Mouse (Mus musculus) small intestine, adult 2 months (tissue): ENCODE results near the gene Odf3l1. TPM values are rescaled to one million over a fixed set of nuclear protein-coding genes. Genes with fewer than 3 reads are reported as not detected.
A peak's percentile ranks its signal among the peaks of the same experiment; 100 is the strongest.

ENCODE experiments used
- H3K27ac ChIP-seq: fragments of 200-500 bp; 2 replicates; pipeline ENCODE4 v1.5.1; 2012; ENCODE audit warnings: low read depth, low read length, control low read depth, inconsistent platforms; ENCODE audit not compliant: insufficient read depth
- H3K27me3 ChIP-seq: fragments of 200-500 bp; 2 replicates; pipeline ENCODE4 v1.6.1; 2012; ENCODE audit warnings: mild to moderate bottlenecking, moderate library complexity, low read length, inconsistent platforms; ENCODE audit not compliant: control insufficient read depth, insufficient read depth
- H3K36me3 ChIP-seq: fragments of 200-500 bp; 2 replicates; pipeline ENCODE4 v1.6.1; 2012; ENCODE audit warnings: mild to moderate bottlenecking, low read length, control low read depth, inconsistent platforms; ENCODE audit not compliant: control insufficient read depth, insufficient read depth
- H3K4me1 ChIP-seq: fragments of 200-500 bp; 2 replicates; pipeline ENCODE4 v1.6.1; 2012; ENCODE audit warnings: low read length, inconsistent platforms, mixed read lengths; ENCODE audit not compliant: control insufficient read depth, insufficient read depth, insufficient read length
- H3K4me3 ChIP-seq: fragments of 200-500 bp; 2 replicates; pipeline ENCODE4 v1.5.1; 2012; ENCODE audit warnings: low read depth, mild to moderate bottlenecking, control low read depth, inconsistent platforms, low read length, moderate library complexity
- CTCF ChIP-seq: fragments of 200-500 bp; IDR thresholded peaks from 2 replicates; pipeline ENCODE4 v1.5.1; 2012; ENCODE audit warnings: low read depth, mild to moderate bottlenecking, control low read depth, inconsistent platforms, low read length, moderate library complexity, mixed read lengths; ENCODE audit not compliant: insufficient replicate concordance, insufficient read length; ENCODE audit errors: extremely low read depth
- POLR2A ChIP-seq: fragments of 200-500 bp; IDR thresholded peaks from 2 replicates; pipeline ENCODE4 v1.6.1; 2012; ENCODE audit warnings: low read depth, mild to moderate bottlenecking, control low read depth, inconsistent platforms, low read length, moderate library complexity
- WGBS: fragments of 180-500 bp; shearing (Covaris S2); methylation state at CpG from one replicate; pipeline ENCODE4 v1.1.7; 2018; 5-methylcytosine and 5-hydroxymethylcytosine counted together
- polyA plus RNA-seq: library from polyadenylated mRNA; depleted of rRNA; stranded (reverse); fragments of >200 nt; gene quantifications from 2 replicates; pipeline ENCODE4 v1.2.3, GENCODE M21; 2012

Odf3l1 gene
- polyA plus RNA-seq, 1 experiment, result 2.3 TPM

- H3K27ac ChIP-seq, result peak overlapping the region; percentile 25
- TF ChIP-seq CTCF, result no peak
- TF ChIP-seq POLR2A, result no peak
These were observed 6.3 kb upstream of the Odf3l1 start for GRCm38 (mm10) chr9:56870778-56871177.

DNA sequence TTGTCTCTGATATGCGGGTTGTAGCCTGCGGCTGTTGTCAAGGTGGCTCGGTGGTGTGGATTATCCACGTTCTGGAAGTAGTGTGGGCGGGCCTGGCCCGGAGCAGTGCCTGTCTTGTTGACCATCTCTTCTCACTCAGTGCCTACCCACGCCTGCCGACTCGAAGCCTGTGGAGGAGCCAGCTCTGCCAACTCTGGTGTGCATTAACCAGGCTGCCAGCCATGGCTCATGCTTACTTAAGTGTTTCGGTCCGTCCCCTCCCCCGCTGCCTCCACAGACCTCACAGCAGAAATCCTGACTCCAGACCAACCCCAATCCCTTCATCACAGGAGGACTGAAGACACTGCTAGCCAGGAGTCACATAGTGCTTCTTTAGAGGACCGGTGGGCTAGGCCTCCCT lies 5.1 kb upstream of the Odf3l1 start:
- TF ChIP-seq CTCF (no peak), POLR2A (no peak)
- H3K4me3 ChIP-seq, result no peak overlapping the region
- 67% methylated on average over 13 of the region's 13 CpGs for WGBS
- no peak overlapping the region for H3K27ac ChIP-seq
- no peaks in the 10 kb centered on the region for H3K27me3 ChIP-seq
- H3K36me3 ChIP-seq, result no peaks in the 10 kb centered on the region
- H3K4me1 ChIP-seq, result peaks cover 8% of the 10 kb centered on the region

More at GRCm38 (mm10) chr9:56870778-56871177, 6.3 kb upstream of the Odf3l1 start:
- no peaks in the 10 kb centered on the region for H3K27me3 ChIP-seq
- H3K4me3 ChIP-seq, result no peak overlapping the region
- no peaks in the 10 kb centered on the region for H3K36me3 ChIP-seq
- 56% methylated on average over 10 of the region's 10 CpGs for WGBS
- peaks cover 5% of the 10 kb centered on the region; the same call in 1 of the 2 replicates for H3K4me1 ChIP-seq

DNA sequence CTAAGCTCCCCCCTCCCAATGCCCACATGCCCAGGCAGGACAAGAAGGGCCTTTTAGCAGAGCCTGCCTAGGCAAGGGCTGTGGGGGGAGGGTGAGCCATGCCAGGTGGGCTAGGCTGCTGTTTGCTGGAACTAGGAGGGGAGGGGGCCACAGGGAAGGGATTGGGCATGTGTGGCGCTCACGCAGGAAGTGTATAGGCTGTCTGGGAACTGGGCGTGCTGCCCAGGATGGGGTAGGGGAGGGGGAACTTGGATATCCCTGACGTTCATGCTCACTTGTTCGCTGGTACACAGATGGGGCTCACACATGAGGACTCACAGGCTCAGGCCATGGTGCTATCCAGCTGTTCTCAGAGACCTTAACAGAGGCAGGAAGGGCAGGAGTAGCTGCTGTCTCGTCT lies 3.8 kb upstream of the Odf3l1 start:
- peak overlapping the region; percentile 36 for H3K27ac ChIP-seq
- peaks cover 8% of the 10 kb centered on the region for H3K4me1 ChIP-seq
- TF ChIP-seq CTCF, result no peak
- no peaks in the 10 kb centered on the region for H3K36me3 ChIP-seq
- no peaks in the 10 kb centered on the region for H3K27me3 ChIP-seq
- whole genome bisulfite sequencing, result 49% methylated on average over 6 of the region's 6 CpGs
- H3K4me3 ChIP-seq, result no peak overlapping the region

DNA sequence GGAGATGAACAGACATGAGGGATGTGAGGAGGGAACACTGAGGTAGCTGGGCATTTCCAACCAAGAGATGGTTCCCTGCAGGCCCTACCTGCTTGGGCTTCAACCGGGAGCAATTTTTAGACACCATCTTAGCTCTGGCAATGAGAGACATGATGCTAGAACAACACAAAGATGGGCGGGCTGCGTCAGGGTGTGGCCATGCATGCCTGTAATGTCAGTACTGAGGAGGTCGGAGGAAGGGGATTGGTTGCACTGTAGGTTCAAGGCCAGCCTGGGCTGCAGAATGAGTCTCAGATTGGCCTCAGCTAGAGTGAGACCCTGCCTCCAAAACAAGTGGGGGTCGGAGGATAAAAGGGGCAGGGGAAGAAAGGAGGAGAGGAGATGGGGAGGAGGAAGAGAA lies 2.0 kb upstream of the Odf3l1 start:
- Histone ChIP-seq H3K4me3 (peak overlapping the region; percentile 47), H3K27ac (peak overlapping the region; percentile 27; the same call in 1 of the 2 replicates), H3K27me3 (no peaks in the 10 kb centered on the region), H3K36me3 (no peaks in the 10 kb centered on the region), H3K4me1 (peaks cover 8% of the 10 kb centered on the region)
- WGBS, result 67% methylated on average over 5 of the region's 5 CpGs
- TF ChIP-seq POLR2A (no peak), CTCF (no peak)

DNA sequence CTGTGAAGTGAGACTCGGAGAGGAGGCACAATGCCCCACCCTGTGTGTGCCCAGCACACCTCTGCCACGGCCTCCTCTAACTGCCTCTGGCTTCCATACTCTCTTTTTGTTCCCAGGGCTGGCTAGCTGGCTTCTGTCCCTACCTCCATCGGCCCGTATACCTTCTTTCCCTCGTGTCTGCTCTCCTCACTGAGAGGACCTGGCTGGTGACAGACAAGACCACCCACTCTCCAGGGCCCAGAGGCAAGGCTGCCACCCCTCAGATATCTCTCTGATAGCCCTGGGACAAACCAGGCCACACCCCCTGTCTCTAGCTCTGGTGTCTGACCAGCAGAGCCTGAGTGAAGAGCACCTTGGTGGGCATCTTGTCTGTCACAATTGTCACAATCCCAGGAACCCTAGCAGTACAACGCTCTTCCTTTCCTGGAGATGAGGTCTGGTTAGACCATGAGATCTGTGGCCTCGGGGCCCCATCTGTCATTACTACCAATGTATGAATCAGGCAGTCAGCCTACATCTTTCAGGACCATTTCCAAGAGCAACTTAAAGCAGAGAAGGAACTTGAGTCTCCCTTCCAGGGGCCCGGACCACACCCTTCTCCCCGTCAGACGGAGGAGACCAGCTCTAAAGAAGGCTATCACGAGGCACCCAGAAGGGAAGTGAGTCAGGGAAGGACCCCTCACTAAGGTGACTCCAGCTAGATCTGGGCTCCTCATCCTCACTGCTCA lies 1.4 kb upstream of the Odf3l1 start:
- Histone ChIP-seq H3K27me3 (no peaks in the 10 kb centered on the region), H3K27ac (peak overlapping the region; percentile 27), H3K36me3 (no peaks in the 10 kb centered on the region), H3K4me1 (peaks cover 10% of the 10 kb centered on the region), H3K4me3 (peak overlapping the region; percentile 47)
- TF ChIP-seq POLR2A (no peak), CTCF (no peak)
- WGBS, result 41% methylated on average over 11 of the region's 11 CpGs

- Histone ChIP-seq H3K4me3 (peak within 1 kb of the TSS; percentile 47), H3K4me1 (peaks cover 8% of the 10 kb centered on the region), H3K27me3 (no peaks in the 10 kb centered on the region), H3K36me3 (no peaks in the 10 kb centered on the region), H3K27ac (peak within 1 kb of the TSS; percentile 35)
- WGBS, result 3% methylated on average over 24 of the region's 24 CpGs
- TF ChIP-seq CTCF (no peak), POLR2A (no peak; the same call in 1 of the 2 replicates)
These were observed 353 bp upstream of the Odf3l1 start, which contains the start of gene Cspg4 for GRCm38 (mm10) chr9:56864832-56865231. Gene Cspg4 (plus strand): TSS chr9:56865033.

GRCm38 (mm10) chr9:56862863-56863262 lies 1.6 kb downstream of the Odf3l1 start:
- H3K27ac ChIP-seq, result no peak overlapping the region
- H3K4me3 ChIP-seq, result no peak overlapping the region
- 25% methylated on average over 2 of the region's 2 CpGs for WGBS
- no peaks in the 10 kb centered on the region for H3K36me3 ChIP-seq
- H3K4me1 ChIP-seq, result peaks cover 8% of the 10 kb centered on the region
- no peak for TF ChIP-seq CTCF
- TF ChIP-seq POLR2A, result no peak
- H3K27me3 ChIP-seq, result no peaks in the 10 kb centered on the region
